Mouse (Mus musculus) neural tube, embryonic 11.5 days (tissue): ENCODE measurements around the gene Chml. TPM values are rescaled to one million over a fixed set of nuclear protein-coding genes. Genes with fewer than 3 reads are reported as not detected.

ENCODE experiments used
- ATAC-seq: fragments of 200-750 bp; cut with Nextera tagmentation; 2 replicates; pipeline ENCODE4 v1.8.0; 2017; ENCODE audit warnings: moderate number of reproducible peaks, mild to moderate bottlenecking, moderate TSS enrichment, moderate library complexity; ENCODE audit not compliant: insufficient read depth, low FRiP score, low TSS enrichment
- DNase-seq: peaks from one replicate; pipeline ENCODE4 v3.0.0-alpha.2; 2015; ENCODE audit warnings: low spot score
- H3K27ac ChIP-seq: fragments of 300-500 bp; sonication (generic); 2 replicates; pipeline ENCODE4 v1.5.1; 2014; ENCODE audit warnings: low read depth, mild to moderate bottlenecking, low read length
- H3K27me3 ChIP-seq: fragments of 300-500 bp; sonication (generic); 2 replicates; pipeline ENCODE4 v1.6.1; 2014; ENCODE audit warnings: mild to moderate bottlenecking, low read length, mixed read lengths; ENCODE audit not compliant: control insufficient read depth, insufficient read depth
- H3K36me3 ChIP-seq: fragments of 300-500 bp; sonication (generic); 2 replicates; pipeline ENCODE4 v1.6.1; 2014; ENCODE audit warnings: mild to moderate bottlenecking, low read length, moderate library complexity, mixed read lengths; ENCODE audit not compliant: control insufficient read depth, insufficient read depth
- H3K4me1 ChIP-seq: fragments of 300-500 bp; sonication (generic); 2 replicates; pipeline ENCODE4 v1.6.1; 2014; ENCODE audit warnings: low read length, mixed read lengths; ENCODE audit not compliant: control insufficient read depth, insufficient read depth
- H3K4me2 ChIP-seq: fragments of 300-500 bp; sonication (generic); 2 replicates; pipeline ENCODE4 v1.6.1; 2014; ENCODE audit warnings: low read depth, mild to moderate bottlenecking, moderate library complexity
- H3K4me3 ChIP-seq: fragments of 300-500 bp; sonication (generic); 2 replicates; pipeline ENCODE4 v1.5.1; 2014; ENCODE audit warnings: low read depth, low read length
- H3K9ac ChIP-seq: fragments of 300-500 bp; sonication (generic); 2 replicates; pipeline ENCODE4 v1.6.1; 2014; ENCODE audit warnings: mild to moderate bottlenecking, low read length
- H3K9me3 ChIP-seq: fragments of 300-500 bp; sonication (generic); 2 replicates; pipeline ENCODE4 v1.6.1; 2016; ENCODE audit warnings: low read length; ENCODE audit not compliant: control insufficient read depth
- WGBS: fragments of 180-500 bp; shearing (Covaris S2); extraction: QIAGEN DNeasy Blood & Tissue Kit; methylation state at CpG from one replicate; pipeline ENCODE4 v1.1.7; 2014; 5-methylcytosine and 5-hydroxymethylcytosine counted together
- polyA plus RNA-seq: library from polyadenylated mRNA; unstranded; fragments of >200 nt; fragmentation: Nextera tagmentation; extraction: Ambion mirVana; gene quantifications from 2 replicates; pipeline ENCODE4 v1.2.1, GENCODE M21; 2014

Gene Chml
- polyA plus RNA-seq, 1 experiment from 2014 or later = 6.0 TPM

DNA sequence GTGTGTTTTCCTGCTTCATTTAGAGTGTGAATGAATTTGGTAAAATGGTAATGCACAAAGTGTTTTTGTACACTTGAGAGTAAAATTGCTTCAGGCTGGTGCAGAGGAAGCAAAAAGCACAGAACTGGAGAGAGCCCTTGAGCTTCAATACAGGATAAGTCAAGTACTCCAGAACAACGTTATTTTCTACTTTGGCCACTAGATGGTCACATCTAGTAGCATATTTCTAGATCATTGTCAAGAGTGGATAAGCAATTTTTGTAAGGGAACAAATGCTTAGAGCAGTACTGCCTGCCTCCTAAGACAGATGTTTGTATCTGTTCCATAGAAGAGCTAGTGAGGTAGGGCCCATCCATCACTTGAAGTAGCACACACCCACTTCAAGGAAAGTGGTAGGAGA lies 21.1 kb downstream of the Chml start:
- H3K9me3 ChIP-seq = no peaks in the 10 kb centered on the region
- H3K27ac ChIP-seq = no peak overlapping the region
- H3K4me2 ChIP-seq = no peak overlapping the region
- H3K27me3 ChIP-seq = no peaks in the 10 kb centered on the region
- WGBS = 58% methylated on average over 1 of the region's 1 CpGs
- H3K36me3 ChIP-seq = no peaks in the 10 kb centered on the region
- no peak overlapping the region for H3K4me3 ChIP-seq
- no peak for DNase-seq
- H3K9ac ChIP-seq = no peak overlapping the region
- no peaks in the 10 kb centered on the region for H3K4me1 ChIP-seq
- no peak for ATAC-seq

DNA sequence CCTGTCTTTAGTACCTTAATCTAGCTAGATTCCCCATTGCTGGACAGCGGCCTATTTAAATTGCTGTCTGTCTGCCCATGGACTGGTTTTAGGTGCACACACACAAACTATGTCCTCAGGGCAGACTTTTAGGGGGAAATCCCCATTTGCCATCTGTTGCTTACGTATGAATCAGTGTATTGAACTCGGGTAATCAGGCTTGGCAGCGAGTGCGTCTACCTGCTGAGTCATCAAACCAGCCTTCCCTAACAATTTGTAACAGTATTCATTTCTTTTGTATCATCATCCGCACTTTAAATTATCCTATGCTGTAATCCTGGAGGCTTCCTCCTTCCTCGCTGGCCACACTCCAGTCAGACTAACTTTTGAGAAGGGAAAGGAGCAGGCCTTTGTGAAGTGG lies 22.7 kb downstream of the Chml start:
- Histone ChIP-seq H3K27ac (no peak overlapping the region), H3K4me3 (no peak overlapping the region), H3K27me3 (no peaks in the 10 kb centered on the region), H3K4me2 (no peak overlapping the region), H3K4me1 (no peaks in the 10 kb centered on the region), H3K36me3 (peaks cover 2% of the 10 kb centered on the region; the same call in 1 of the 2 replicates), H3K9ac (no peak overlapping the region), H3K9me3 (no peaks in the 10 kb centered on the region)
- ATAC-seq = no peak
- 76% methylated on average over 7 of the region's 7 CpGs for WGBS
- DNase-seq = no peak

DNA sequence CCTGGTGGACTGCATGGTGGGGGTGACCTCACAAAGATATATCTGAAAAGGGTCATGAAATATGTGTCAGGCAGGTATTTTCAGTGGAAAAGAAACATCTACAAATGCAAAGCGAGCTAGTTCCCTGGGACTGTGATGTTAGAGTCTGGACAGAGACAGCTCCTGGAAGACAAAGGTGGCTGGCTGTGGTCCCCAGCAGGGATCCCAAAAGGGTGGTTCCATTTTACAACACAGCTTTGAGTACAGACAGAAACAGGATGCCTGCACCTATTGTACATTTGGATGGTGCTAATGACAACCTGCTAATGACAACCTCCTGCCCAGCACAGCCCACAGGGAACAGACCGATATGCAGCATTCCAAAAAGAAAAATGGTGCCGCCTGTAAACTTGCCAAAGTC lies 23.2 kb downstream of the Chml start:
- H3K27me3 ChIP-seq = no peaks in the 10 kb centered on the region
- DNase-seq (no peak), ATAC-seq (no peak)
- H3K9ac ChIP-seq = no peak overlapping the region
- no peaks in the 10 kb centered on the region for H3K9me3 ChIP-seq
- no peaks in the 10 kb centered on the region for H3K4me1 ChIP-seq
- no peak overlapping the region for H3K4me2 ChIP-seq
- H3K4me3 ChIP-seq = no peak overlapping the region
- H3K36me3 ChIP-seq = peaks cover 2% of the 10 kb centered on the region; the same call in 1 of the 2 replicates
- no peak overlapping the region for H3K27ac ChIP-seq
- WGBS = 89% methylated on average over 3 of the region's 3 CpGs

DNA sequence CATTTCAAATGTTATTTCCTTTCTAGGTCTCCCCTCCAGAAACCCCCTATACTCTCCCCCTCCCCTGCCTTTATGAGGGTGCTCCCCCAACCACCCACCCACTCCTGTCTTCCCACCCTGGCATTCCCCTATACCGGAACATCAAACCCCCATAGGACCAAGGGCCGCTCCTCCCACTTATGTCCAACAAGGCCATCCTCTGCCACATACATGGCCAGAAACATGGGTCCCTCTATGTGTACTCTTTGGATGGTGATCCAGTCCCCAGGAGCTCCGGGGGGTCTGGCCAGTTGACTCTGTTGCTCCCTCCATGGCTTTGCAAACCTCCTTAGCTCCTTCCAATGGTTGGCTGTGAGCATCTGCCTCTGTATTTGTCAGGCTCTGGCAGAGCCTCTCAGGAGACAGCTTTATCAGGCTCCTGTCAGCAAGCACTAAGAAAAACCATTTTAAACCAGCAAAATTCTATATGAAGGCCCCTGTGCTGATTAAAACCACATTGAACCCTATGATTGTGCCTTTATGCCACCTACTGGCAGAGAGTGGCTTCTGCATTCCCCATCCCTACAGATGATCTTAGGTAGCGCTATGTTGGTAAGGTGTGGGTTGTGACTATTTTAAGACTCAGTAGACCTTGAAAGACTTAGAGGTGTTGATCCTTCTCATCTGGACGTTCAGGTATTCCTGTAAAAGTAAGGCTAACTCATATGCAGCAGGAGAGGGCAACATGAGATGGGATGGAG lies 23.9 kb downstream of the Chml start:
- H3K4me1 ChIP-seq = no peaks in the 10 kb centered on the region
- no peaks in the 10 kb centered on the region for H3K27me3 ChIP-seq
- H3K27ac ChIP-seq = no peak overlapping the region
- peaks cover 2% of the 10 kb centered on the region; the same call in 1 of the 2 replicates for H3K36me3 ChIP-seq
- WGBS = 78% methylated on average over 5 of the region's 5 CpGs
- H3K4me3 ChIP-seq = no peak overlapping the region
- H3K9me3 ChIP-seq = no peaks in the 10 kb centered on the region
- H3K9ac ChIP-seq = no peak overlapping the region
- DNase-seq (peak; percentile 36), ATAC-seq (peak; percentile 65; the same call in 1 of the 2 replicates)
- no peak overlapping the region for H3K4me2 ChIP-seq

DNA sequence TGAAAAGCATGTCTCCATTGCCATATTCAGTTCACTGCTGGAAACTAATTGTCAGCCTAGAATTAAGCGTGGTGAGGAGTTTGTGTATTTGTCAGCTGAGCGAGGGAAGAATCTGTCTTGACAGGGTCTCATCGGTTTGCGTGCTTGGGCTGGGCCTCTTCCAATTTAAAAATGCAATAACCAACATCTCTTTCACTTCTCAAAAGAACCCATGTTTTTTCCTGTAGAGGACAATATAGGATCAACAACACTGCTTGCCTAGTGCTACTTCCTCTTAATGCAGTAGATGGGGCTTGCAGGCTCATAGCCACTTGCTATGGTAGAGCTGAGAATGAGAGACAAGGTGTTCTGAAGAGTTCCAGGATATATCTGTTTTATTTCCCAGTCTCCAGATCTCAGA lies 32.8 kb downstream of the Chml start:
- no peak for DNase-seq
- no peak for ATAC-seq
- H3K4me1 ChIP-seq = no peaks in the 10 kb centered on the region
- no peaks in the 10 kb centered on the region for H3K36me3 ChIP-seq
- no peak overlapping the region for H3K9ac ChIP-seq
- no peak overlapping the region for H3K4me3 ChIP-seq
- no peaks in the 10 kb centered on the region for H3K27me3 ChIP-seq
- H3K4me2 ChIP-seq = no peak overlapping the region
- no peaks in the 10 kb centered on the region for H3K9me3 ChIP-seq
- 91% methylated on average over 4 of the region's 4 CpGs for WGBS
- no peak overlapping the region for H3K27ac ChIP-seq

DNA sequence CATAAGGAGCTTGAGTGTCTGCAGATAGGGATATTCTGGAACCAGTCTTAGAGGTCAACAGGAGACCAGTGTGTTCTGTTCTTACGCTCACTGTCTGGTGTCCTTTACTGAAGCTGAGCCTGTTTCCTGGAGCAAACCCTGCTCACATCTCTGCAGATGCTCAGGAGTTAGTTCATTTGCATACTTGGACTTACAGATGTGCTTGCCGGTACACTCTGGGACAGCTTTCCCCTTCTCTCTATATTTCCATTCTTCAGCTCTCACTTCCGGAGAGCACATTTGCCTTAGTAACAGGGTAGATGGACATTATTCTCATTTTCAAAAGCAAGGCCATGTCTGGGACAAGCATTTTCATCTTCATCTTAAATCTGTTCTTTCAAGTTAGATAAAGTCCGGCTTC lies 44.1 kb downstream of the Chml start:
- 94% methylated on average over 4 of the region's 4 CpGs for WGBS
- Histone ChIP-seq H3K27ac (no peak overlapping the region), H3K4me2 (no peak overlapping the region), H3K27me3 (no peaks in the 10 kb centered on the region), H3K4me3 (no peak overlapping the region), H3K9ac (no peak overlapping the region), H3K36me3 (no peaks in the 10 kb centered on the region), H3K9me3 (no peaks in the 10 kb centered on the region), H3K4me1 (no peaks in the 10 kb centered on the region)
- DNase-seq (no peak), ATAC-seq (no peak)

DNA sequence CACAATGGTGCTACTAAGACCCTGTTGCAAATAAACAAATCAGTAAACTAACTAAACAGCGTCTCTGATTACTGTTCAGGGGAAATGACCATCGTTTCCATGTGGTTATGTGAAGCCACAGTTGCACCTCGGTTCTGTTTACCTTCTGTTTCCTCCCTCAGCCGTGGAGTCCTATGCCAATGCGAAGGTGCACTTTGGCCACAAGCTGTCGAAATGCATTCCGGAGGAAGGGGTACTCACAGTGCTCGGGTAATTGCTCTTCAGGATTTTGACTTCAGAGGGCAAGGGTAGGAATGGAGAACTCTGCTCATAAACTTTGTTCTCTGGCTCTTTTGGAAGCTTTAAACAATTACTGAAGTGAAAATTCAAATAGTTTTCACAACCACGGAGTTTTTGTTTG lies 45.7 kb downstream of the Chml start:
- H3K9me3 ChIP-seq = no peaks in the 10 kb centered on the region
- no peak overlapping the region for H3K9ac ChIP-seq
- no peaks in the 10 kb centered on the region for H3K27me3 ChIP-seq
- no peaks in the 10 kb centered on the region for H3K36me3 ChIP-seq
- no peaks in the 10 kb centered on the region for H3K4me1 ChIP-seq
- H3K27ac ChIP-seq = no peak overlapping the region
- DNase-seq = no peak
- 72% methylated on average over 9 of the region's 9 CpGs for WGBS
- H3K4me3 ChIP-seq = no peak overlapping the region
- H3K4me2 ChIP-seq = no peak overlapping the region
- no peak for ATAC-seq

DNA sequence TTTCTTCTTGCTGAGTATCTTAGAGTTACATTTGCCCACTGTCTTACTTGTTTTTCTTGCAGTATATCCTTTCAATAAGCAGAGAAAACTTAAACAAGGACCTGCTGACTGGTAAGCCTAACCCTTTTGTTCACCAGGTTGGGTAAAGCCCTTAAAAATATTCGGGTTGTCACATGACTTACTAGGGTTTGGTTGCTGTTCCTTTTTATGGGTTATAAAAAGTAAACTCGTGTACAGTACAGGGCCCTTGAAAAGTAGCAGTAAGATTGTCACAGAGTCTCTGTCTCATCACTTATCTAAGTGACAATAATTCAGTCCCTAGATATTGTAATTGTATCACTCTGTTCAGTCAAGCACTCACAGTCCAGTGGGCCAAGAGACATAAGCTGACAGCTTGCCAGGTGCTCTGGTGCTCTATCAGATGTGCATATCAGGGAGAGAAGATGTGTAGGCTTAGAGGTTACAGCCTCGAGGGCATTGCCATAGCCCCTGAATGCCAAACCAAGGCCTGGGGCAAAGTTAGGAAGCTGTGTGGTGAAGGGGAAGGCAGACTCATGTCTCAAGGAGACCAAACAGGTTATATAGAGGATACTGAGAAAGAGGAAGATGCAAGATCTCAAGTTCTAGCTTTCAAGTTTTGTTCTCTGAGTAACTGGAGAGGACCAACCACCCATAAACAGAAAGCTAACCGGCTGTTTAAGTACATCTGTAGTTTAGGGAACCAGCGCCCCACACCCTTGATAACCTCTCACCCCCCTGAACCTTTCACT lies 49.0 kb downstream of the Chml start:
- ATAC-seq = no peak
- Histone ChIP-seq H3K4me3 (no peak overlapping the region), H3K27ac (no peak overlapping the region), H3K9ac (no peak overlapping the region), H3K4me1 (no peaks in the 10 kb centered on the region), H3K36me3 (no peaks in the 10 kb centered on the region), H3K27me3 (no peaks in the 10 kb centered on the region), H3K9me3 (no peaks in the 10 kb centered on the region), H3K4me2 (no peak overlapping the region)
- DNase-seq = no peak
- WGBS = 75% methylated on average over 5 of the region's 5 CpGs
